Mouse (Mus musculus) frontal cortex, adult (tissue): ENCODE measurements at regions not wholly inside any gene's neighbourhood (a gene's known extent, or its start where the extent isn't known, plus 50 kb on each side); places are given as distances from the start of the nearest gene placed in this dataset.

Source experiments
- ATAC-seq: cut with Nextera tagmentation; 2 replicates; pipeline ENCODE4 v1.9.2; 2017; ENCODE audit warnings: mild to moderate bottlenecking, moderate library complexity, mixed read lengths; ENCODE audit not compliant: low TSS enrichment

DNA sequence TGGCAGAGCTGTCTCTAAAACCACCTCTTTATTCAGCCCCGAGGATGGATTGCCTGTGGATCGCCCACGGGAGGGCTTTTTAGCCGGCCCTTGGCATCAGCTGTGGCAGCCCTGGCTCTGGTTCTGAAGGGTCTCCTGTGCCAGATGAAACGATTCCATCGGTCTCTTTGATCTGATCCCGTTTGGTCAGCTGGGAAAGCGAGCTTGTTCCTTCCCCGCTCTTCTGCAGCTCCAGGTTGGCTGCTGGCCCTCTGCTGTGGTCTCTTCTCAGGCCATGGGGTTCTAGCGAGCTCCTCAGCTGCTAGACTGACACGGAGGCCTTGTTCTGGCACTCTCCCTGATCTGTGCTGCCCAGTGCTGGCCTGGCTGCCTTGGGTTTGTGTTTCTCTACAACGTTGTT is 165.6 kb upstream of the Dkk2 start:
- ATAC-seq = peak; percentile 67

- ATAC-seq = no peak
These were observed 163.9 kb upstream of the Dkk2 start for GRCm38 (mm10) chr3:131921161-131921560.

- ATAC-seq = no peak
These were observed 162.4 kb upstream of the Dkk2 start for GRCm38 (mm10) chr3:131922733-131923132.

DNA sequence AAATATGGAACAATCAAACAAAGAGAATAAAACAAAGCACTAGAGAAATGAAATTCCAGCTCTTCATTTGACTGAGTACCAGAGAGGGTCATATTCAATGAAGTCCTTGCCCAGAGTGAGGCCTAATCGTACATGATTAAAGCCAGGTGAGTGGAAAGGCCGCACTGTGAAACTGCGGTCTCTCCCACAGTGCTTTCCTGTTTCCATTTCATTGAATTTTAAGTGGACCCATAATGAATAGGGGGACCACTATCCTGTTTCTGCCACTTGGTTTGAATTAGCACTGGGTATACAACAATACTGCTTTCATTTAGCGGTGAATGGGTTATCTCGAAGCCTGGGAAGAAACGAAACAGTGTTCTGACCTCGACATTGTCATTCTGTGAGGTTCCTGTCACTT is 144.2 kb upstream of the Dkk2 start:
- no peak for ATAC-seq

DNA sequence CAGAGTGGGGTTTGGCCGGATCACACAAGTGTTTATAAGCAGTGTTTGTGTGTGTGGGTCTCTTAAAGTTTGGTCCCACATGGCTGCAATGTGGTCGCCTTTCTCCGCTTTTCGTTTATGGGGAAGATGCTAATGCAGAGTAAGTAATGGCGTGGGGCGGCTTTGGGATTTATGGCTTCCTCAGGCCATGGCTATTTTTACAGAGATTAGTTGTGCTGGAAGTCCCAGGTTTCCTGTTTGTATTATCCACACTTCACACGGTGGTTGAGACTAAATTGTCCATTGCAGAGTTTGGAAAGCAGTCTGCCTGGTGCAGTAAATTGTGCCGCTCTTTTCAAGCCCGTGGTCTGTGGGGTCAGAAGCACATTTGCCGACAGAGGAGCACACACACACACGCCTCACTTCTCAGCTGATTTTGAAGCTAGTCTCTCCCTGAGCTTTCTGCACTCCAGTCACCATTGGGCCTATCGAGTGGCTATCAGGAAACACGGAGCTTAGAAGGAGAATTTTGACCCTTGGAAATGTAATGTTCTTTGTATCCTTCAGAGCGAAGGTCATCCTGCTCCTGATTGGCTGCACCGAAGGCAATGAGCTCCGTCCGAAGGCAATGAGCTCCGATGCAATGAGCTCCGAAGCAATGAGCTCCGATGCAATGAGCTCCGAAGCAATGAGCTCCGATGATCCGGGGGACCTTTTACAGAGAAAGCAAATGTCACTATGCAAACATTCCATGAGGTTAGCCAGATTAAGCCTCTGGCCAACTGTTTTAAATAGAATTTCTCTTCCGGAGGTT is 142.9 kb upstream of the Dkk2 start:
- no peak for ATAC-seq

- ATAC-seq = no peak
These were observed 141.7 kb upstream of the Dkk2 start for GRCm38 (mm10) chr3:131943436-131943835.

DNA sequence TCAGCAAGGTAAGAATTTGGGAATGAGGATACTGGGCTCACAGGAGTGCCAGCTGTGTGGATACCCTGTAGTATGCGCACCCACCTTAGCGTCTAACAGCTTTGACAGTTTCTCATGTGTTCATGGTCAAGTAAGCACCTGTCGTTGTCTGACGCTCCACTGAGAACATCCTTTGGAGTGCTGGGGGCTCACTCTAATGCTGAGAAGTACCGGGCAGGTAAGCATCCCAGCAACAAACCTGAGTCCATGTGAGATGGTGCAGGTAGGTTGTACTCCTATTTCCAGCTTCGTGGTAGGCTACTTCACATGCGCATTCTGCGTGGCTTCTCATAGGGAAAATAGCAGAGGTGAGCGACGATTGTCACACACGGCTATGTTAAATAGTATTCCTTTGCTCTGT is 129.3 kb upstream of the Dkk2 start:
- no peak for ATAC-seq

DNA sequence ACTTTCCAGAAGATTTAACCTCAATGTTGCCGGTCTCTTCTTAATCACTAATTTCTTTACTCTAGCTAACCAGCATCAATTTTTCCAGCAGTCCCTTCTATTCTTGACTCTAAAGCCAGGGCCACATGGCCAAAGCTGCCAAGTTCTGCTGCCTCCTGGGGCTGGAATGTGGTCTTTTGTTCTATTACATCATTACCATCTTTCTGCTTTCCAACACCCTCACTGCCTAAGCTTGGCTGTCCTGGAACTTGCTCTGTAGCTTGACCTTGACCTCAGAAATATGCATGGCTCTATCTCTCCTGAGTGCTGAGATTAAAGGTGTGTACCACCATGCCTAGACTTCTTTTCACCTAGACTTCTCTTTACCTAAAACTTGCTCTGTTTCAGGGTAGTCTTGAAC is 124.5 kb upstream of the Dkk2 start:
- ATAC-seq = no peak

GRCm38 (mm10) chr3:131961571-131961970 is 123.5 kb upstream of the Dkk2 start:
- no peak for ATAC-seq

- ATAC-seq = peak; percentile 94
These were observed 122.2 kb upstream of the Dkk2 start for GRCm38 (mm10) chr3:131962870-131963269.

DNA sequence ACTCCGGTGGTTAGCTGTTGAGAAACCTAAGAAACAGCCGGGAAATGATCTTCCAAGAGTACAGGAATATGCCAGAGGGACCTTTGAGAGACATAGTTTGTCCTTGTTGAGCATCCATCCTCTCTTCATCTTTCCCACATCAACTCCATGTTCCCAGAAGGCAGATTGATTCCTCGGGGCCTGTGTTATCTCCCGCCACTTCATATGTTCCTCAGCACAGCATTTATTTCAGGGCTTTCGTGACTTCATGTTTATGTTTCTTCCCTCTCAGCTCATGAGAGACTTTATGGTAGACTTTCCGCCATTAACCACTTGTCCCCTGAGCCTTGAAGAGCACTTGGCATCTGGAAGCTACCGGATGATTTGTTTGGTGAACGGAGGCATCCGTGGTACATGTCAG is 120.1 kb upstream of the Dkk2 start:
- no peak for ATAC-seq

DNA sequence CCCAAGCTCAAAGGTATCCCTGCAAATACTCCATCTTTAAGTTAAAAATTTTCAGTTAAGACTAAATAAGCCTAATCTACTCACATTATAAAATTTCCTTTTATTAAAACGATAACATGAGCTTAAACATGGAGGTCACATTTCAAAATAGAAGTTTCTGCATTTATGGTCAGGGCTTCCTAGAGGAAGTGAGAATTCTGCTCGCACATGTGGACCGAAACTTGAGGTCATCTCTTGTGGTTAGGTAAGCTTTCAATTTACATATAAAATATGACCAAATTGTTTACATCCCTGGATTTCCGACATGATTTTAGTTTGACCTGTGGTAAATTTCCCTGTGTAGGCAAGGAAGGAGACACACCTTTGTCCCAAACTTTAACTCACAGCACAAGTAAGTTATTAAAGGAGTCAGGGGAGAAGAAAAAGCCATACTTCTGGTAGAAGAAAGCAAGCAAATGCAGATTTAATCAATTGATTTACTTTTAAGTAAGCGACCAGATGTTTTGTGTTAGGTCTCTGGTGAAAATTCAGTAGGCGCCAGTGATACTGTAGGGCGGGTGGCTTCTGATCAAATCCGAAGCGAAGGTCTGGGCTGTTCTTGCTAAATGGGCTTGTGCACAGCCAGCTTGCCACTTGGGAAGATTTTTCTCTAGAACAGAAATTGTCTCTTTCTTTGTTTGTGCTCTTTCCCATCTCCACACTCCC is 119.5 kb upstream of the Dkk2 start:
- no peak for ATAC-seq

- no peak for ATAC-seq
These were observed 117.8 kb upstream of the Dkk2 start for GRCm38 (mm10) chr3:131967288-131967687.

DNA sequence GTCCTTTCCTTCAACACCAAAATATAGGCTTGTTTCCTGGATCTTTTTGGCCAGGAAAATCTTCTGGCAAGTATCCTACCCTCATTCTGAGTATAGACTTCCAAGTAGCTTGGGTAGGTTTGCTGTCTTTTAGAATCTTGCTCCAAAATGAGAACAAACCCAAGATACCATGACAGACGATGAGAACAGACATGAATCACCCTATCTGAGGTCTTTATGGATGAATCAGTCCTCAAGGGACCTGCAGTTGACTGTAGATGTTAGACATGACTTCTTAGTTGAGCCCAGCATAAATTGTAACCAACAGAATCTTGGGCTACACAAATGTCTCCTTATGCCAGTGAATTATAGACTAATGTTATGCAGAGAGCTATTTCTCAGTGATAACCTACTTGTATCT is 114.3 kb upstream of the Dkk2 start:
- no peak for ATAC-seq

- peak; percentile 94 for ATAC-seq
These were observed 109.0 kb upstream of the Dkk2 start for GRCm38 (mm10) chr3:131975940-131976628.

- ATAC-seq = no peak
These were observed 101.8 kb upstream of the Dkk2 start for GRCm38 (mm10) chr3:131983292-131983691.

DNA sequence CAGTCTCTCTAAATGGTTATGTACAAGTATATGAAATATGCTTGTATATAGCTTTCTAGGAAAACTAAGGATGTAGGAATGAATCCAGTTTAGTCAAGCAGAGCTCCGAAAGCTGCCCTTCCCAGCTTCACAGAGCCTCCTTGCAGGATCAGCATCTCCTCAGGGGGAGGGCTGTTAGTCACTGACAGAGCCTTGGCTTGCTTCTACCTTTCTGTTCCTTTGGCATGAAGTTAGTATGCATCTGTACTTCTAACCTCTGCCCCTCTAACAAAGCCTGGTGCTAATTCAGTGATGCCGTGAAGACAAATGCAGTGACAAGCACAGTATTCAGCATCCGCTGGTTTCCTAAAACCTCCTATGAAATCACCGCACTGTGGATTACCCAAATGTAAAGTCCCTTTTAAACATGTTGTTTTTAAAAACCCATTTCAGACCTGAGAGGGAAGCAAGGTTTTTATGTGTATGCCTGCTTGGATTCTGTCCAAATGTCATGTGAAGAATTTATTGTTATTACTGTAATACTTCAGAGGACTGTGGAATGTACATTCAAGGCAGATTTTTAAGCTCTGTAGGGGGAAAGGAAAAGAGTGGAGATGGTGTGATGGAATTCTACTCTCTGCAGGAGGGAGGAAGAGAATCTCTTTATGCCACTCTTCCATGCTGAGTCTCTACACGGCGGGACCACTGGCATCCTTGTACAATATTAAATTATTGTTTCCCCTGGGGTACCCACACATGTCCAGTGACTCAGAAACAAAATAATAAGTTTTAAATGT is 86.1 kb upstream of the Dkk2 start:
- ATAC-seq = no peak

DNA sequence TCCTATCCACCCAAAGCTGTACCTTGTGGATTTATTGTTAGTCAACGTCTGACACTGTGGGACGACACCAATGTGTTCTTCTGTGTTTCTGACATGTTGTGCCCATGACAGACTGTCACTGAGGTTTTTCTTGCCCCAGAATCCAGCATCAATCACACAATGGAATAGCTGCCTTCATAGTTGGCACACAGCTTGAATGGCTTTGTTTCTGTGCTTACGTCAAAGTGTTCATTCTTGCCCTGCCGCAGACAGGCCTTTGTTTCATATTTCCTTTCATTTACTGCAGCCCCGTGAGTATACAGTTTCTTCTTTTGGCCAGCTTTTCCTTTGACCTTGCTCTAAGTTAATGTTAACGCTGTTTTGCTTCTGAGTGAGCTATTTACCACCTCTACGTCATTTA is 78.9 kb upstream of the Dkk2 start:
- ATAC-seq = no peak

DNA sequence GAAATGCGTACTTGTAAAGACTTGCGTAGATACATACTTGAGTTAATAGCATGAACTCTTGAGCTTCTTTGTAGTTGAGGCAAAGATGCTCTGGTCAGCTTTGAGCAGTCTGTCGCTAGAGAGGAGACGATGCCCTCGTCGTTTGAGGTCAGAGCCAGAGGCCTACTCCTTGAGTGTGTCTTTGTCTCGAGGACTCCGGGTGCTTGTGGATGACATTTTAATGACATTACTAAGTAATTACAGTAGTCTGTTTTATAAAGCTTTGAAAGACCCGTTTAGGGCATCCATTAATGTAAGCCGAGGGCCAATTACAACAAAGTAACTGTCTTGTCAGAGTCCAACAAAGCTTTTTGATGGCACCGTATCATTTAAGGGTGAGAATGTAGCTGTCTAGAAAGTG is 78.2 kb upstream of the Dkk2 start:
- no peak for ATAC-seq

- ATAC-seq = no peak
These were observed 77.7 kb upstream of the Dkk2 start for GRCm38 (mm10) chr3:132007356-132007755.

DNA sequence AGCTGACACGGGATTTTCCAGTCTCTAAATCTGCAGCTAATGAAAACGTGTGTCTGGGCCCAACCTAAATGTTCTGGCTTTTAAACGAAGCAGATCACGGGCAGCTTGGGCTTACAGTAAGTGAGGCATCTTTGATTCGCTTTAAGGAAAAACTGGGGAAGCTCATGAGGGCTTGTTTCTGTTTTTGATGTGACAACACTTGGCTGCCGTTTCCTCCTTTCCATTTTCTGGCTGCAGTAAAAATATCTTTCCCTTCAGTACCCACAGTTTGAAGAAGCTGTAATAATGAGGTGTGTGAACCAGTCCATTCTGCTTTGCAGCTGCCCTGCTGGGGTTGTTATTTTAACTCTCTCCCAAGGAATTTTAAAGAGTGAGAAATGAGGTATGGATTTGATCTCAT is 69.9 kb upstream of the Dkk2 start:
- ATAC-seq = peak; percentile 62
